Mouse (Mus musculus): ENCODE data around the gene Dnajc5g. TPM values are rescaled to one million over a fixed set of nuclear protein-coding genes. Genes with fewer than 3 reads are reported as not detected.

The Dnajc5g gene
- polyA plus RNA-seq, 1 experiment from 2014 or later = not detected

DNA sequence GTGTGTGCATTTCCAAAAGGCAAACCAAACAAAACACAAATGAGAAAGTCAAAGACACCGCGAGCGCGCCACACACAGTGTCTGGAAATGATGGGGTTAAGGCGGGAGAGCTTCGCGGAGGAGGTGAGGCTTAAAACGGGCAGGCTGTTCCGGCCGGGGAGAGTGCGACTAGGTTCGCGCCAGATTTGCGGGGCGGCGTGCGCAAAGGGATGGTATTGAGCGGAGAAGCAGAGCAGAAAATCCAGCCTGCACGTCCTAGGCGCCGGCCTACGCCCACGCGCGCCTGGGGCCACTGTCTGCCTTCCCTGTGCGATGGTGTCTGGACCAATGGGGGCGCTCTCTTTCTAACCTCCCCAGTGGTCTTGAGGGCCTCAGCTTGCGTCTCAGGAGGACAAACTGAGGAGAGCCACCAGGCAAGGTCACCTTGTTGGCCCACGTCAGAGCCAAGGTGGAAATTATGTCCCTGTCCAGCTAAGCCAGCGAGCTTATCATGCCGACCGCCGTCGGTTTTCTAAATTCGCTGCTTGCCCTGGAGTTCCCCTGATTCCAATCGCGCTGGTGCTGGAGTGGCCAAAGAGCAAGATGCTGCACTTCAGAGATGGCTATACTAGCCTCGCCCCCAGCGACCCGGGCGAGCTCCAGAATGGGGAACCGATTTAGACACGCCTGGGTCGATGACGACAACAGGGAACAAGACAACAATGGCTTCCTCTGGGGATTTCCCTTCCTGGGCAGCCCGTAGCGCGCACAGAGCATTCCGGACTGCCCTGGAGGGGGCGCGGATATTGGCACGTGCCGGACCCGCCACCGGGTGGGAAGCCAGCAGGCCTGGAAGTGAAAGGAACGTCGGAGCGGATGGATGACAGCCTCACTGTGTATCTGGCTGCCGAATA is 11.0 kb upstream of the Dnajc5g start:
- ATAC-seq = no peak
- Histone ChIP-seq H3K36me3 (ENCODE audit: control insufficient read depth, insufficient read depth, low read length) (no peaks in the 10 kb centered on the region), H3K9me3 (ENCODE audit: control insufficient read depth, low read length) (no peaks in the 10 kb centered on the region), H3K4me2 (ENCODE audit: low read length) (peak overlapping the region; percentile 68), H3K27me3 (replicated peaks; ENCODE audit: control insufficient read depth, insufficient read depth, low read length) (peaks cover 42% of the 10 kb centered on the region), H3K9ac (ENCODE audit: low read depth, low read length) (peak overlapping the region; percentile 28; the same call in 1 of the 2 replicates), H3K27ac (ENCODE audit: low read depth, low read length) (no peak overlapping the region), H3K4me1 (ENCODE audit: control insufficient read depth, insufficient read depth, low read depth, low read length) (peaks cover 24% of the 10 kb centered on the region), H3K4me3 (ENCODE audit: low read length) (peak overlapping the region; percentile 50)
- under 1% methylated on average over 59 of the region's 59 CpGs for WGBS

- Histone ChIP-seq H3K27ac (ENCODE audit: low read depth, low read length) (no peak overlapping the region), H3K4me1 (ENCODE audit: control insufficient read depth, insufficient read depth, low read depth, low read length) (peaks cover 24% of the 10 kb centered on the region), H3K4me2 (ENCODE audit: low read length) (peak overlapping the region; percentile 68), H3K36me3 (ENCODE audit: control insufficient read depth, insufficient read depth, low read length) (no peaks in the 10 kb centered on the region), H3K4me3 (ENCODE audit: low read length) (peak overlapping the region; percentile 50; the same call in 1 of the 2 replicates), H3K27me3 (replicated peaks; ENCODE audit: control insufficient read depth, insufficient read depth, low read length) (peaks cover 39% of the 10 kb centered on the region), H3K9ac (ENCODE audit: low read depth, low read length) (no peak overlapping the region), H3K9me3 (ENCODE audit: control insufficient read depth, low read length) (no peaks in the 10 kb centered on the region)
- 20% methylated on average over 11 of the region's 11 CpGs for whole genome bisulfite sequencing
- no peak for ATAC-seq
These were observed 10.2 kb upstream of the Dnajc5g start for GRCm38 (mm10) chr5:31095711-31096480.

- no peak for ATAC-seq
- H3K4me1 ChIP-seq (ENCODE audit: control insufficient read depth, insufficient read depth, low read depth, low read length) = no peaks in the 10 kb centered on the region
- WGBS = 93% methylated on average over 18 of the region's 18 CpGs
- H3K9ac ChIP-seq (ENCODE audit: low read depth, low read length) = no peak within 1 kb of the TSS
- H3K27ac ChIP-seq (ENCODE audit: low read depth, low read length) = no peak within 1 kb of the TSS
- no peak within 1 kb of the TSS for H3K4me3 ChIP-seq (ENCODE audit: low read length)
- H3K27me3 ChIP-seq (replicated peaks; ENCODE audit: control insufficient read depth, insufficient read depth, low read length) = no peaks in the 10 kb centered on the region
- no peaks in the 10 kb centered on the region for H3K36me3 ChIP-seq (ENCODE audit: control insufficient read depth, insufficient read depth, low read length)
- H3K9me3 ChIP-seq (ENCODE audit: control insufficient read depth, low read length) = no peaks in the 10 kb centered on the region
- H3K4me2 ChIP-seq (ENCODE audit: low read length) = no peak within 1 kb of the TSS
These were observed 2.0 kb downstream of the Dnajc5g start, which contains the start of gene Slc30a3 for GRCm38 (mm10) chr5:31108000-31108490. Gene Slc30a3, minus strand, starts transcription at chr5:31108237.

GRCm38 (mm10) chr5:31110781-31111180 is 4.7 kb downstream of the Dnajc5g start:
- Histone ChIP-seq H3K27me3 (replicated peaks; ENCODE audit: control insufficient read depth, insufficient read depth, low read length) (no peaks in the 10 kb centered on the region), H3K9ac (ENCODE audit: low read depth, low read length) (no peak overlapping the region), H3K4me2 (ENCODE audit: low read length) (no peak overlapping the region), H3K27ac (ENCODE audit: low read depth, low read length) (no peak overlapping the region), H3K4me3 (ENCODE audit: low read length) (no peak overlapping the region), H3K36me3 (ENCODE audit: control insufficient read depth, insufficient read depth, low read length) (no peaks in the 10 kb centered on the region), H3K4me1 (ENCODE audit: control insufficient read depth, insufficient read depth, low read depth, low read length) (no peaks in the 10 kb centered on the region), H3K9me3 (ENCODE audit: control insufficient read depth, low read length) (0 out of 2 replicates have a peak, but pooled peaks cover 2% of the 10 kb centered on the region)
- WGBS = 44% methylated on average over 7 of the region's 7 CpGs
- ATAC-seq = no peak

DNA sequence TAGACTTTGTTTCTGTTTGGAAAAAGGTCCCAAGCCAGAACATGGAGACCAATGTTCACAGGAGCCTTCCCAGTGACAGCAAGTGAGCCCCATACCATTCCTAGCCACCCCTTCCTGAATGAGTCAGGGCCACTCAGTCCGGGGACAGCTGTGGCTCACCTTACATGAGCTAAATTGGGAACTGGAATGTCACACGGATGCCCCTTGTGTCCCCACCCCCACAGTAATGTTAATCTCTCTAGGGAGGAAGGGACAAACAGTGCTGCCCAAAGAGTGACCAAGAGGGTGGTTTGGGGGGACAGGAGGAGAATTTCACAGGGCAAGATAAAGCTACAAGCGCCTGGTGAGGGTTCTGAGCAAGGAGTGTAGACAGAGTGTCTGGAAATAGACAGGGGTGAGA is 10.3 kb downstream of the Dnajc5g start, which contains the start of gene Trim54:
Trim54 (plus strand) TSS at position 359 of the 400 bp plus-strand sequence.
- Histone ChIP-seq H3K4me3 (ENCODE audit: low read length) (no peak within 1 kb of the TSS), H3K27me3 (replicated peaks; ENCODE audit: control insufficient read depth, insufficient read depth, low read length) (0 out of 2 replicates have a peak, but pooled peaks cover 2% of the 10 kb centered on the region), H3K4me2 (ENCODE audit: low read length) (no peak within 1 kb of the TSS), H3K9ac (ENCODE audit: low read depth, low read length) (no peak within 1 kb of the TSS), H3K9me3 (ENCODE audit: control insufficient read depth, low read length) (0 out of 2 replicates have a peak, but pooled peaks cover 2% of the 10 kb centered on the region), H3K36me3 (ENCODE audit: control insufficient read depth, insufficient read depth, low read length) (no peaks in the 10 kb centered on the region), H3K4me1 (ENCODE audit: control insufficient read depth, insufficient read depth, low read depth, low read length) (no peaks in the 10 kb centered on the region), H3K27ac (ENCODE audit: low read depth, low read length) (no peak within 1 kb of the TSS)
- no peak for ATAC-seq
- 51% methylated on average over 3 of the region's 3 CpGs for WGBS

DNA sequence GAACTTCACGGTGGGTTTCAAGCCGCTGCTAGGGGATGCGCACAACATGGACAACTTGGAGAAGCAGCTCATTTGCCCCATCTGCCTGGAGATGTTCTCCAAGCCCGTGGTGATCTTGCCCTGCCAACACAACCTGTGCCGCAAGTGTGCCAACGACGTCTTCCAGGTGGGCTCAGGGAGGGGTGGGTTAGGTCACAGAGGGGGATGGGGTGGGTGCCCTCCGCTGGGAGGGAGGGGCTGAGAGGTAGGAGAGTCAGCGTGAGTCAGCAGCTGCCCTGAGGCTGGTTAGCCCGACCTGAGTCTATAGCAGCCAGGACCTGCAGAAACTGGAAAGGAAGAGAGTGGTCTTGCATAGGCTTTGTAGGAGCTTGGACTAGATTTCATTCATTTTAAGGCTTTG is 10.8 kb downstream of the Dnajc5g start:
- no peak for ATAC-seq
- no peaks in the 10 kb centered on the region for H3K36me3 ChIP-seq (ENCODE audit: control insufficient read depth, insufficient read depth, low read length)
- H3K27me3 ChIP-seq (replicated peaks; ENCODE audit: control insufficient read depth, insufficient read depth, low read length) = 0 out of 2 replicates have a peak, but pooled peaks cover 2% of the 10 kb centered on the region
- H3K4me2 ChIP-seq (ENCODE audit: low read length) = no peak overlapping the region
- 0 out of 2 replicates have a peak, but pooled peaks cover 2% of the 10 kb centered on the region for H3K9me3 ChIP-seq (ENCODE audit: control insufficient read depth, low read length)
- WGBS = 30% methylated on average over 10 of the region's 10 CpGs
- H3K27ac ChIP-seq (ENCODE audit: low read depth, low read length) = no peak overlapping the region
- no peak overlapping the region for H3K9ac ChIP-seq (ENCODE audit: low read depth, low read length)
- no peaks in the 10 kb centered on the region for H3K4me1 ChIP-seq (ENCODE audit: control insufficient read depth, insufficient read depth, low read depth, low read length)
- no peak overlapping the region for H3K4me3 ChIP-seq (ENCODE audit: low read length)

DNA sequence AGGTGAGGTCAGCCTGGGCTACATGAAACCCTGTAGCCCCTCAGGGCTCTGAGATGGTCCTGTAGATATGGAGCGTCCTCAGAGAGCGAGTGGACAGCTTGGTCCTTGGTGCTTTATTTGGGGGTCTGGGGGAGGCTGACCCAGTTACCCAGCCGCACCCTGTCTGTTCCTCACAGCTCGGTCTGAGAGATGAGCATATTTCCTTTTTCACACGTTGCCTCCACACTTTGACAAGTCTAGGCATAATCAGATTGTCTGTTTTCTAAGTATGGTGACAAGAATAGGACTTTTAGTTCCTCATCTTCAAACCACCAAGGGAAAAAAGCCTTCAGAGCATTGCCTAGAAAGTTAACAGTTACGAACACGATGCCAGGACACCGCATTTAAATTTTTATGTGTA is 15.0 kb downstream of the Dnajc5g start:
- ATAC-seq = no peak
- no peak overlapping the region for H3K4me3 ChIP-seq (ENCODE audit: low read length)
- 86% methylated on average over 8 of the region's 8 CpGs for WGBS

GRCm38 (mm10) chr5:31123481-31123880 is 17.4 kb downstream of the Dnajc5g start:
- 39% methylated on average over 2 of the region's 2 CpGs for WGBS
- H3K4me1 ChIP-seq (ENCODE audit: control insufficient read depth, insufficient read depth, low read depth, low read length) = no peaks in the 10 kb centered on the region

More for the DNA sequence above, 15.0 kb downstream of the Dnajc5g start:
- H3K4me2 ChIP-seq (ENCODE audit: low read length) = no peak overlapping the region
- H3K4me1 ChIP-seq (ENCODE audit: control insufficient read depth, insufficient read depth, low read depth, low read length) = no peaks in the 10 kb centered on the region
- no peak overlapping the region for H3K9ac ChIP-seq (ENCODE audit: low read depth, low read length)
- H3K9me3 ChIP-seq (ENCODE audit: control insufficient read depth, low read length) = no peaks in the 10 kb centered on the region
- H3K27ac ChIP-seq (ENCODE audit: low read depth, low read length) = no peak overlapping the region
- 0 out of 2 replicates have a peak, but pooled peaks cover 2% of the 10 kb centered on the region for H3K27me3 ChIP-seq (replicated peaks; ENCODE audit: control insufficient read depth, insufficient read depth, low read length)
- H3K36me3 ChIP-seq (ENCODE audit: control insufficient read depth, insufficient read depth, low read length) = no peaks in the 10 kb centered on the region

More at GRCm38 (mm10) chr5:31123481-31123880, 17.4 kb downstream of the Dnajc5g start:
- ATAC-seq = no peak
- Histone ChIP-seq H3K27ac (ENCODE audit: low read depth, low read length) (no peak overlapping the region), H3K4me3 (ENCODE audit: low read length) (no peak overlapping the region), H3K36me3 (ENCODE audit: control insufficient read depth, insufficient read depth, low read length) (no peaks in the 10 kb centered on the region), H3K9me3 (ENCODE audit: control insufficient read depth, low read length) (no peaks in the 10 kb centered on the region), H3K27me3 (replicated peaks; ENCODE audit: control insufficient read depth, insufficient read depth, low read length) (no peaks in the 10 kb centered on the region), H3K9ac (ENCODE audit: low read depth, low read length) (no peak overlapping the region), H3K4me2 (ENCODE audit: low read length) (no peak overlapping the region)
